Mouse (Mus musculus): ENCODE results near the gene Tubgcp6. TPM values are rescaled to one million over a fixed set of nuclear protein-coding genes. Genes with fewer than 3 reads are reported as not detected.

Gene Tubgcp6
- polyA plus RNA-seq (2014; fragmentation: Nextera tagmentation; extraction: Ambion mirVana): 17.2 and 19.1 TPM in 2 replicates

DNA sequence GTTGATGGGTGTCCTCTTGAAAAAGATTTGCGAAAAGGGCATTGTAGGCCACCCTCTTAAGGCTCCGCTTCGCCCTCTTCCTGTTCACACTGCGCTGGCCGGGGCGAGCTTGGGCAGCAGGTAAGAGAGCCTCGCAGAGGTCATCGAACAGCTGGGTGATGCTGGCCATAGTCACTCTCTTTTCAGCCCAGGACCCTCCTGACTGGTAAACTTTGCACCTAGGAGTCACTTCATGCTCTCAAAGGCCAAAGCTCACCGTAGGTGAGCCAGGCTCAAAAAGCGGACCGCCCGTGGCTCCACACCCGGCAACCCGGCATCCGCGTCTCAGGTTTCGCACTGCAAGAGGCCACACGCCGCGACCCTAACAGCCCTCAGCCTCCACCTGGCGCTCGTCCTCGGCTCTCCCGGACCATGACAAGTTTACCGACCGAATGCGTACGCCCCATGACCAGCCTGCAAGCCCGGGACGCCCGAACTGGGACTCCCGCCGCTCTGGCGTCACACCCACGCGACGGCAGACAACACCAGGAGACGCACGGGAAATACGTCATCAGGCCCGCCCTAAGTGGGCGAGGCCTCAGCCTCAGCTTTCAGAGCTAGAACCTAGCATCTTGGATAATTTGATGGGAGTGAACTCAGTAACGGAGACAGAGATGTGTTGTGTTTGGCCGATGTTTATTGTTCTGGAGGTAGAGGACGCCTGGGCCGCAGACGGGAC is at the start of gene Tubgcp6:
Gene Tubgcp6 (minus strand): TSS at position 464 of the 718 bp plus-strand sequence.
- no peaks in the 10 kb centered on the region for H3K27me3 ChIP-seq (ENCODE audit: control insufficient read depth, insufficient read depth, low read length)
- peak within 1 kb of the TSS; percentile 87 for H3K27ac ChIP-seq
- H3K4me2 ChIP-seq (replicated peaks): peak within 1 kb of the TSS; percentile 98
- peaks cover 27% of the 10 kb centered on the region; the same call in 1 of the 2 replicates for H3K36me3 ChIP-seq (replicated peaks; ENCODE audit: control insufficient read depth, insufficient read depth)
- WGBS: under 1% methylated on average over 47 of the region's 47 CpGs
- no peaks in the 10 kb centered on the region for H3K9me3 ChIP-seq (ENCODE audit: control insufficient read depth, low read length)
- DNase-seq (ENCODE audit: low spot score) (peak; percentile 98), ATAC-seq (ENCODE audit: low FRiP score) (peak; percentile 83)
- peak within 1 kb of the TSS; percentile 71 for H3K9ac ChIP-seq
- H3K4me1 ChIP-seq (replicated peaks; ENCODE audit: control insufficient read depth, insufficient read depth, low read length): peaks cover 38% of the 10 kb centered on the region
- H3K4me3 ChIP-seq (replicated peaks; ENCODE audit: low read length): peak within 1 kb of the TSS; percentile 86

GRCm38 (mm10) chr15:89172276-89172935 is 49.5 kb upstream of the Tubgcp6 start:
- Histone ChIP-seq H3K4me1 (replicated peaks; ENCODE audit: control insufficient read depth, insufficient read depth, low read length) (peaks cover 75% of the 10 kb centered on the region), H3K4me3 (replicated peaks; ENCODE audit: low read length) (peak overlapping the region; percentile 52), H3K4me2 (replicated peaks) (peak overlapping the region; percentile 99), H3K27ac (peak overlapping the region; percentile 83), H3K9me3 (ENCODE audit: control insufficient read depth, low read length) (no peaks in the 10 kb centered on the region), H3K27me3 (ENCODE audit: control insufficient read depth, insufficient read depth, low read length) (no peaks in the 10 kb centered on the region), H3K36me3 (replicated peaks; ENCODE audit: control insufficient read depth, insufficient read depth) (peaks cover 26% of the 10 kb centered on the region), H3K9ac (peak overlapping the region; percentile 86)
- 31% methylated on average over 17 of the region's 17 CpGs for WGBS
- ATAC-seq (ENCODE audit: low FRiP score) (no peak), DNase-seq (ENCODE audit: low spot score) (no peak)

DNA sequence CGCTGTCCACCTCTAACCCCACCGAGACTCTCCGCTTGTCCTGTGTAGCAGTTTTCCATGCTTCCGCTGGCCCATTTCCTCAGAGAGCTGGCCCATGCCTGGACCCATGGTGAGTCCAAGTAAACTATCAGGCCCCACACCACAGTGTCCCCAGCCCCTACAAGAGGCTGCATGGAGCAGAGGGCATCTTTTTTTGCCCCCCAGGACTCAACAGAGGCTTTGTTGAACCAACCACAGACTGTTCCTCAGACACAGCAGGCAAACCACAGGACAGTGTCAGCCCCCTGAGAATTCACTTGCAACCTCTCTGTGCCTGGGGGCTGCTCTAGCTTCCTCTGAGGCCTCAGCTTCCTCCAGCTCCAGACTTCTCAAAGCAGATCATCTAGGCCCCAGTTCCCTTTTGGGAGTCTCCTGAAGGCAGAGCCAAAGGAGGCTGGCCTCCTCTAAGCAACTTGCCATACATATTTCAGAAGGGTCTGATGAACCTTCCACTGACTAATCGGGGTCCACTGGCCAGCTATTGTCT is 48.7 kb upstream of the Tubgcp6 start:
- Histone ChIP-seq H3K9ac (no peak overlapping the region), H3K4me3 (replicated peaks; ENCODE audit: low read length) (no peak overlapping the region), H3K36me3 (replicated peaks; ENCODE audit: control insufficient read depth, insufficient read depth) (peaks cover 34% of the 10 kb centered on the region), H3K4me2 (replicated peaks) (peak overlapping the region; percentile 99; the same call in 1 of the 2 replicates), H3K27ac (no peak overlapping the region), H3K9me3 (ENCODE audit: control insufficient read depth, low read length) (no peaks in the 10 kb centered on the region), H3K27me3 (ENCODE audit: control insufficient read depth, insufficient read depth, low read length) (no peaks in the 10 kb centered on the region), H3K4me1 (replicated peaks; ENCODE audit: control insufficient read depth, insufficient read depth, low read length) (peaks cover 67% of the 10 kb centered on the region)
- 91% methylated on average over 5 of the region's 5 CpGs for WGBS
- ATAC-seq (ENCODE audit: low FRiP score): no peak
- DNase-seq (ENCODE audit: low spot score): no peak

DNA sequence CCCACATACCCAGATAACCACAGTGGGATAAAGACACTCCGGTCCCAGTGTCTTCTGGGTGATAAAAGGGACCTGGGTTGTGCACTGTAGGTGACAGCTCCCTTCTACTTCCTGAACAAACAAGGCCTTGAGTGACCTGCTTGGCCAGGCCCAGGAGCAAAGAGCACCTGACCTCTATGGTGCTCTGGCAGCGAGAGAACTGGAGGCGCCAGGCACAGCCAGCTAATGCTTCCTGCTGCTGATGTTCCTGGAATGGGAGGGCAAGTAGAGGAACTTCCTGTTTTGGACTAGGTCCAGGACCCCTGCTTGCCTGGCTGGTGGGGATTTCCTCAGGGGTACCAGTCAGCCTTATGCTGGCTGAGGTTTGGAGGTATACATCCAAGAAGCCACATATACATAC is 47.2 kb upstream of the Tubgcp6 start:
- 70% methylated on average over 3 of the region's 3 CpGs for WGBS
- peak overlapping the region; percentile 61; the same call in 1 of the 2 replicates for H3K27ac ChIP-seq
- peaks cover 53% of the 10 kb centered on the region for H3K4me1 ChIP-seq (replicated peaks; ENCODE audit: control insufficient read depth, insufficient read depth, low read length)
- H3K9me3 ChIP-seq (ENCODE audit: control insufficient read depth, low read length): no peaks in the 10 kb centered on the region
- no peak overlapping the region for H3K4me3 ChIP-seq (replicated peaks; ENCODE audit: low read length)
- H3K4me2 ChIP-seq (replicated peaks): no peak overlapping the region
- DNase-seq (ENCODE audit: low spot score): no peak
- no peak overlapping the region for H3K9ac ChIP-seq
- H3K27me3 ChIP-seq (ENCODE audit: control insufficient read depth, insufficient read depth, low read length): no peaks in the 10 kb centered on the region
- H3K36me3 ChIP-seq (replicated peaks; ENCODE audit: control insufficient read depth, insufficient read depth): peaks cover 49% of the 10 kb centered on the region
- no peak for ATAC-seq (ENCODE audit: low FRiP score)

GRCm38 (mm10) chr15:89169431-89169830 is 46.5 kb upstream of the Tubgcp6 start:
- Histone ChIP-seq H3K4me2 (replicated peaks) (peak overlapping the region; percentile 13), H3K27me3 (ENCODE audit: control insufficient read depth, insufficient read depth, low read length) (no peaks in the 10 kb centered on the region), H3K9me3 (ENCODE audit: control insufficient read depth, low read length) (no peaks in the 10 kb centered on the region), H3K9ac (peak overlapping the region; percentile 17; the same call in 1 of the 2 replicates), H3K4me3 (replicated peaks; ENCODE audit: low read length) (no peak overlapping the region), H3K36me3 (replicated peaks; ENCODE audit: control insufficient read depth, insufficient read depth) (peaks cover 55% of the 10 kb centered on the region), H3K4me1 (replicated peaks; ENCODE audit: control insufficient read depth, insufficient read depth, low read length) (peaks cover 47% of the 10 kb centered on the region), H3K27ac (peak overlapping the region; percentile 61; the same call in 1 of the 2 replicates)
- peak; percentile 59 for DNase-seq (ENCODE audit: low spot score)
- WGBS: 6% methylated on average over 10 of the region's 10 CpGs
- ATAC-seq (ENCODE audit: low FRiP score): peak; percentile 38

- 52% methylated on average over 10 of the region's 10 CpGs for WGBS
- H3K4me2 ChIP-seq (replicated peaks): peak overlapping the region; percentile 13; the same call in 1 of the 2 replicates
- ATAC-seq (ENCODE audit: low FRiP score): no peak
- no peaks in the 10 kb centered on the region for H3K27me3 ChIP-seq (ENCODE audit: control insufficient read depth, insufficient read depth, low read length)
- peaks cover 42% of the 10 kb centered on the region for H3K4me1 ChIP-seq (replicated peaks; ENCODE audit: control insufficient read depth, insufficient read depth, low read length)
- no peak overlapping the region for H3K9ac ChIP-seq
- no peak for DNase-seq (ENCODE audit: low spot score)
- peak overlapping the region; percentile 61; the same call in 1 of the 2 replicates for H3K27ac ChIP-seq
- no peaks in the 10 kb centered on the region for H3K9me3 ChIP-seq (ENCODE audit: control insufficient read depth, low read length)
- H3K36me3 ChIP-seq (replicated peaks; ENCODE audit: control insufficient read depth, insufficient read depth): peaks cover 61% of the 10 kb centered on the region
- no peak overlapping the region for H3K4me3 ChIP-seq (replicated peaks; ENCODE audit: low read length)
Observed at GRCm38 (mm10) chr15:89168922-89169321, 46.0 kb upstream of the Tubgcp6 start.

DNA sequence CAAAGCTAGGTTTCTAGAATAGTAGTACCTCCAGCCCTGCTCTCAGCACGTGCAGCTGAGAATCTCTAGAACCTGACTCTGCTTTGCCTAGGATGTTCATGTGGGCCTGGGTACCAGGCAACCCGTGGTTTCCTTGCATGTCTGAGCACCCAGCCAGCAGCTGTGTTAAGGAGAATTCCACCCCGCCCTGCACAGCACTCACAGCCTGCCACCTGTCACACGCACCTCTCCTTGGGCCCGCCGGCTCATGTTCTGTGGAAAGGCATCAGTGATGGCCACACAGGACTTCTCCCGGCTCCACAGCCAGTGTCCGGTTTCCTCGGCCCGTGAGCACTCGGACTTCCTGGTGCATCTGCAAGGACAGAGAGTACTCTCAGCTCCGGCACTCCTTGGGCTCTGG is 42.6 kb upstream of the Tubgcp6 start:
- no peak for ATAC-seq (ENCODE audit: low FRiP score)
- H3K36me3 ChIP-seq (replicated peaks; ENCODE audit: control insufficient read depth, insufficient read depth): peaks cover 95% of the 10 kb centered on the region
- H3K4me2 ChIP-seq (replicated peaks): no peak overlapping the region
- H3K4me3 ChIP-seq (replicated peaks; ENCODE audit: low read length): no peak overlapping the region
- H3K9ac ChIP-seq: no peak overlapping the region
- no peaks in the 10 kb centered on the region for H3K9me3 ChIP-seq (ENCODE audit: control insufficient read depth, low read length)
- 96% methylated on average over 12 of the region's 12 CpGs for WGBS
- H3K27me3 ChIP-seq (ENCODE audit: control insufficient read depth, insufficient read depth, low read length): no peaks in the 10 kb centered on the region
- H3K4me1 ChIP-seq (replicated peaks; ENCODE audit: control insufficient read depth, insufficient read depth, low read length): peaks cover 17% of the 10 kb centered on the region
- no peak for DNase-seq (ENCODE audit: low spot score)
- H3K27ac ChIP-seq: no peak overlapping the region

GRCm38 (mm10) chr15:89161397-89161796 is 38.5 kb upstream of the Tubgcp6 start:
- Histone ChIP-seq H3K4me1 (replicated peaks; ENCODE audit: control insufficient read depth, insufficient read depth, low read length) (no peaks in the 10 kb centered on the region), H3K4me2 (replicated peaks) (no peak overlapping the region), H3K4me3 (replicated peaks; ENCODE audit: low read length) (no peak overlapping the region), H3K9me3 (ENCODE audit: control insufficient read depth, low read length) (no peaks in the 10 kb centered on the region), H3K9ac (no peak overlapping the region), H3K27ac (no peak overlapping the region), H3K27me3 (ENCODE audit: control insufficient read depth, insufficient read depth, low read length) (no peaks in the 10 kb centered on the region), H3K36me3 (replicated peaks; ENCODE audit: control insufficient read depth, insufficient read depth) (peaks cover 100% of the 10 kb centered on the region)
- DNase-seq (ENCODE audit: low spot score) (no peak), ATAC-seq (ENCODE audit: low FRiP score) (no peak)
- WGBS: 95% methylated on average over 9 of the region's 9 CpGs

DNA sequence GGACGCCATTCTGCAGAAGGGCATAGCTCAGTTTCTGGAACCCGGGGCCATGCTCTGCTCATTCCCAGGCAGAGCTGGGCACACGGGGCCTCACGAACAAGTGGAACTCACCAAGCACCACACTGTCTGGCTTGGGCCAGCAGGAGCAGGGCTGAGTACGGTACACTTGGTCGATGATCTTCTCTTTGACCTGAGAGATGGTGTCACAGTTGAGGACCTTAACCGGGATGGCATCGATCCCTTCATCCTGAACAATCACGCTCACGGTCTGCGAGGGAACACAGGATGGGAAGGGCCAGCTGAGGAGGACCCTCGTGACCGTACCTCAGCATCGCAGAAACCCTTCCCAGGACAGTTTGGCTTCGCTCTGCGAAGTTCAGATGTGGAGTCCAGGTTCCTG is 35.6 kb upstream of the Tubgcp6 start:
- no peaks in the 10 kb centered on the region for H3K27me3 ChIP-seq (ENCODE audit: control insufficient read depth, insufficient read depth, low read length)
- H3K27ac ChIP-seq: no peak overlapping the region
- DNase-seq (ENCODE audit: low spot score) (no peak), ATAC-seq (ENCODE audit: low FRiP score) (0 out of 2 replicates have a peak, but pooled peaks have one; percentile 22)
- H3K9ac ChIP-seq: no peak overlapping the region
- no peak overlapping the region for H3K4me3 ChIP-seq (replicated peaks; ENCODE audit: low read length)
- H3K4me1 ChIP-seq (replicated peaks; ENCODE audit: control insufficient read depth, insufficient read depth, low read length): no peaks in the 10 kb centered on the region
- no peak overlapping the region for H3K4me2 ChIP-seq (replicated peaks)
- WGBS: 95% methylated on average over 16 of the region's 16 CpGs
- H3K9me3 ChIP-seq (ENCODE audit: control insufficient read depth, low read length): no peaks in the 10 kb centered on the region
- peaks cover 100% of the 10 kb centered on the region for H3K36me3 ChIP-seq (replicated peaks; ENCODE audit: control insufficient read depth, insufficient read depth)
